Mouse (Mus musculus): ENCODE data around the gene Cib1. TPM values are rescaled to one million over a fixed set of nuclear protein-coding genes. Genes with fewer than 3 reads are reported as not detected.
A peak's percentile ranks its signal among the peaks of the same experiment; 100 is the strongest.

Cib1 gene
- polyA plus RNA-seq, 1 experiment, result 344 TPM

DNA sequence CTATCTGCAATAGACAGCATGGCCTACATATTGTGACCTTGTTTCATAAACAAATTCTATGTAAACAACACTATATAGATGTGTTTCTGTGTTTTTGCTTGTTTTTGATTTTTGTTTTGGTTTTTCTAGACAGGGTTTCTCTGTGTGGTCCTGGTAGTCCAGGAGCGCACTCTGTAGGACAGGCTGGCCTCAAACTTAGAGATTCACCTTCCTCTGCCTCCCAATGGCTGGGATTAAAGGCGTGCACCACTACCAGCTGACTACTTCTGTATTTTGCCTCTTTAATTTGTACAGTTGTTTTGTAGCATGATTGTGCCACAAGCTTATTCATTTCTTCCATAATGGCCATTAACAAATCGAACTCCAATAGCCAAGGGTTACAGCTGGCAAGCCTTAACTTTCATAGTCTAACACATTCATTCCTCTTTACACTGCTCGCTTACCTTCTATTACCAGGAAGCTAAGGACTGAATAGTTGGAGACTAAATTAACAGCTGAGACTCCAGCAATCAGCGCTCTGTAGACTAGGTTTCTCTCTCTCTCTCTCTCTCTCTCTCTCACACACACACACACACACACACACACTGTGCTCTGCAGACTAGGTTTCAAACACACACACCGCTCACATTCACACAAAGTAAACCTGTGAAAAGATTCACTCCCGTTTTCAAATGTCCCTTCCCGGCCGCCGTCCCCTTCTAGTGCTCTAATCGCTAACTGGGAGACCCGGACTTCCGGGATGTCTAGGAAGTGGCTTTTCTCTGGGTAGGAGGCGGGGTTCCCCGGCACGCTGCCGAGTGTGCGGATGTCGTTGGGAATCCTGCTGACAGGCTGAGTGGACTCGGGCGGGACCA, 36.5 kb upstream of the Cib1 start, which contains the start of gene Vps33b:
TSS of gene Vps33b (plus strand) at position 753 of the 854 bp plus-strand sequence.
- Histone ChIP-seq H3K27ac (ENCODE audit: insufficient read depth, low read depth, low read length) (peak within 1 kb of the TSS; percentile 92), H3K36me3 (ENCODE audit: control insufficient read depth, insufficient read depth, low read length) (no peaks in the 10 kb centered on the region), H3K27me3 (replicated peaks; ENCODE audit: control insufficient read depth, insufficient read depth, low read length) (no peaks in the 10 kb centered on the region), H3K4me1 (ENCODE audit: control insufficient read depth, insufficient read depth, low read length) (peaks cover 6% of the 10 kb centered on the region), H3K4me3 (ENCODE audit: insufficient read depth, low read depth, low read length) (peak within 1 kb of the TSS; percentile 99)
- 4% methylated on average over 21 of the region's 21 CpGs for WGBS
- DNase-seq, result peak; percentile 99
- TF ChIP-seq POLR2A (IDR thresholded peaks at IDR 0.05; ENCODE audit: low read depth, low read length), result no peak
- no peak for TF ChIP-seq CTCF (conservative IDR thresholded peaks at IDR 0.05; ENCODE audit: insufficient read depth, insufficient read length, low read depth, low read length)

DNA sequence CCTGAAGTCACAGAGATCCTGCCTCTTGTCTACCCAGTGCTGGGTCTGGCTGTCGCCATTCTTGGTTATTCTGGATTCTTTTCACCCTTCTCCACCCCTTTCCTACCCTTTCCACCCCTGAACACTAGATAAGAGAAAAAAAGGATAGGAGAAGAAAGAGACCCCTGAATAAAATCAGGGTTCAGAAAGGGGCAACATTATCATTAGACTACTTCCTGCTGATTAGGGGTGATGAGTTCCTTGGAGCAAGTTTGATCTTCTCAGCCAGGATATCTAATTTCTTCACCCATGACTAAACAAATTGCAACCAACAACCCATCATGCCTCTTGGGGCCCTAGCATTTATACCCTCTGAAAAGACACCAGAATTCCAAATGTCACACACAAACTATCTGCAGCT, 35.2 kb upstream of the Cib1 start:
- 91% methylated on average over 1 of the region's 1 CpGs for WGBS

DNA sequence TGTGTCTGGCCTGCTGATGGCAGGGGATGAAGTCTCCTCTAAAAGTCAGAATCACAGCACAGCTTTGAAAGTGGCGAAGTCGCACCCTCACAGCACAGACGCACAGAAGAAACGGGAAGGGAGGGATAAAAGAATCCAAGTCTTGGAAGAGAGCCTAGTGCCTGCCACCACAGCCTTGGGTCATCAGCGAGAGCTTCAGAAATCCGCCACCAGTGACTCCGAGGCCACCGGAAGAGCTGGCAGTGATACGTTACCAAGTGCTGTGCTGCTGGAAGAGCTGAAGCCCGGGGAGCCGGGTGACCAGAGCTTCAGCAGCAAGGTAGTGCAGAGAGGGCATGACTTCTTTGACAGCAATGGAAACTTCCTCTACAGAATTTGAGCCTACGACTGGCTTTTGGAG, 32.0 kb upstream of the Cib1 start:
- Histone ChIP-seq H3K27me3 (replicated peaks; ENCODE audit: control insufficient read depth, insufficient read depth, low read length) (no peaks in the 10 kb centered on the region), H3K4me3 (ENCODE audit: insufficient read depth, low read depth, low read length) (no peak overlapping the region), H3K4me1 (ENCODE audit: control insufficient read depth, insufficient read depth, low read length) (peaks cover 9% of the 10 kb centered on the region), H3K36me3 (ENCODE audit: control insufficient read depth, insufficient read depth, low read length) (no peaks in the 10 kb centered on the region), H3K27ac (ENCODE audit: insufficient read depth, low read depth, low read length) (no peak overlapping the region)
- 86% methylated on average over 12 of the region's 12 CpGs for whole genome bisulfite sequencing
- no peak for TF ChIP-seq CTCF (conservative IDR thresholded peaks at IDR 0.05; ENCODE audit: insufficient read depth, insufficient read length, low read depth, low read length)
- TF ChIP-seq POLR2A (IDR thresholded peaks at IDR 0.05; ENCODE audit: low read depth, low read length), result no peak
- no peak for DNase-seq

More for the DNA sequence above, 35.2 kb upstream of the Cib1 start:
- Histone ChIP-seq H3K4me1 (ENCODE audit: control insufficient read depth, insufficient read depth, low read length) (peaks cover 6% of the 10 kb centered on the region), H3K27ac (ENCODE audit: insufficient read depth, low read depth, low read length) (no peak overlapping the region), H3K4me3 (ENCODE audit: insufficient read depth, low read depth, low read length) (no peak overlapping the region), H3K36me3 (ENCODE audit: control insufficient read depth, insufficient read depth, low read length) (no peaks in the 10 kb centered on the region), H3K27me3 (replicated peaks; ENCODE audit: control insufficient read depth, insufficient read depth, low read length) (no peaks in the 10 kb centered on the region)
- no peak for DNase-seq
- no peak for TF ChIP-seq CTCF (conservative IDR thresholded peaks at IDR 0.05; ENCODE audit: insufficient read depth, insufficient read length, low read depth, low read length)
- TF ChIP-seq POLR2A (IDR thresholded peaks at IDR 0.05; ENCODE audit: low read depth, low read length), result no peak

DNA sequence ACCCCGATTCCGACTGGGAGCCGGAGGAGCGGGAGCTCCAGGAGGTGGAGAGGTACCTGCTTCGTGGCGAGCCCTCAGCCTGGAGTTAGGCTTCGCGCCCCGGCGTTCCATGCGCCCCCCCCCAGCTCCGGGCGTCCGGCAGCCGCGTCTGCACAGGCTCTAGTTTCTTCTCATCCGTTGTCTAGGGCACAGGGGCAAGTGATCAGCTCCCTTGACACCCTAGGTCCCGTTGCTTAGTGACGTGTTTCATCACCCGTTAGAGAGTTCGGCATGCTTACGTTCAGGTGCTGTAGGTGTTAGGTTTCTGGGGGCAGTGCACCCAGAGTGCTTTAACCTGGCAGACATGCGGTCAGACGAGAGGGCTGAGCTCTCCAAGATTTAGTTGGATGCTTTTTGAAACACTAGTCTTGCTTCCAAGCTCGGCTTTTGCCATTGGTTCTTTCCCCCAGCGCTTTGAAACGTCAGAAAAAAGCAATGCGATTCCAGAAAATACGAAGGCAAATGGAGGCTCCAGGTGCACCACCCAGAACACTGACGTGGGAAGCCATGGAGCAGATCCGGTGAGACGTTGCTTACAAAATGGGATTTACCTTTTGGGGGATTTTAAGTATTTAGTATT, 28.9 kb upstream of the Cib1 start:
- Histone ChIP-seq H3K36me3 (ENCODE audit: control insufficient read depth, insufficient read depth, low read length) (no peaks in the 10 kb centered on the region), H3K4me3 (ENCODE audit: insufficient read depth, low read depth, low read length) (peak overlapping the region; percentile 94), H3K4me1 (ENCODE audit: control insufficient read depth, insufficient read depth, low read length) (peaks cover 7% of the 10 kb centered on the region; the same call in 1 of the 2 replicates), H3K27ac (ENCODE audit: insufficient read depth, low read depth, low read length) (peak overlapping the region; percentile 52), H3K27me3 (replicated peaks; ENCODE audit: control insufficient read depth, insufficient read depth, low read length) (no peaks in the 10 kb centered on the region)
- no peak for TF ChIP-seq POLR2A (IDR thresholded peaks at IDR 0.05; ENCODE audit: low read depth, low read length)
- TF ChIP-seq CTCF (conservative IDR thresholded peaks at IDR 0.05; ENCODE audit: insufficient read depth, insufficient read length, low read depth, low read length), result no peak
- no peak for DNase-seq
- WGBS, result under 1% methylated on average over 32 of the region's 32 CpGs

DNA sequence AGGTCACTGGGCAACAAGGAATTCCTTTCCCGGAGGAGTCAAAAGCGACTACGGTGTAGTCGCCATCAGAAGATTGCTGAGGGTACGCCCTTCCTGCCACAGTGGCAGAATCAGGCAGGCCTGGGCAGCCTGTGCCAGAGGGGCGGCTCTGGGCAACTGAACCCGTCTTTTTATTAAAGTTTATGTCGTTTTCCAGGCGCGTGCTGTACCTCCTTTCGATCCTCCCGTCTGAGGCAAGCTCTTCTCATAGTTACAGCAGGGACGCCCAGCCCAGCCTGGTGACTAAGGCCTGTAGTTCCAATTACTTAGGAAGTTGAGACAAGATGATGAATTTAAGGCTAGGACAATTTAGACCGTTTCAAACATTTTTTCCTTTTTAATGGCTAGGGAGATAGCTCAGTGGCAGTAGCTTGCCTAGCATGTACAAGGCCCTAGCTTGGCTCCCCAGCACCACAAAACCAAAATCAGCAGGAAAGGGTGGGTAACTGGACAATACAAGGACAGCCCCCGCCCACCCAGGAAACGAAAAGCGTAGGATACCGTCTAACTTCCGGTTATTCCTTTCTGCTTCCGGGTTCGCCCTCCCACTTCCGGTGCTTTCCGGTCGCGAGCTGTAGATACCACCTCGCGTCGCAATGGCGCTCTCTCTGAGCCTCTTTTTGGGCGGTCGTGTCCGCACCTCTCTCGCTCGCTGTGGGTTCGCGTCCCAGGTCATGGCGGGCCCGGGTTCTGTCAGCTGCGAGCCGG, 28.2 kb upstream of the Cib1 start, which contains the start of gene Ngrn:
TSS of gene Ngrn (plus strand) at position 591 of the 747 bp plus-strand sequence.
- H3K27ac ChIP-seq (ENCODE audit: insufficient read depth, low read depth, low read length), result peak within 1 kb of the TSS; percentile 65
- no peaks in the 10 kb centered on the region for H3K27me3 ChIP-seq (replicated peaks; ENCODE audit: control insufficient read depth, insufficient read depth, low read length)
- H3K36me3 ChIP-seq (ENCODE audit: control insufficient read depth, insufficient read depth, low read length), result no peaks in the 10 kb centered on the region
- peak; percentile 94 for DNase-seq
- peak within 1 kb of the TSS; percentile 94 for H3K4me3 ChIP-seq (ENCODE audit: insufficient read depth, low read depth, low read length)
- TF ChIP-seq CTCF (conservative IDR thresholded peaks at IDR 0.05; ENCODE audit: insufficient read depth, insufficient read length, low read depth, low read length), result no peak
- TF ChIP-seq POLR2A (IDR thresholded peaks at IDR 0.05; ENCODE audit: low read depth, low read length), result peak; percentile 79
- peaks cover 7% of the 10 kb centered on the region; the same call in 1 of the 2 replicates for H3K4me1 ChIP-seq (ENCODE audit: control insufficient read depth, insufficient read depth, low read length)
- 26% methylated on average over 40 of the region's 40 CpGs for WGBS

DNA sequence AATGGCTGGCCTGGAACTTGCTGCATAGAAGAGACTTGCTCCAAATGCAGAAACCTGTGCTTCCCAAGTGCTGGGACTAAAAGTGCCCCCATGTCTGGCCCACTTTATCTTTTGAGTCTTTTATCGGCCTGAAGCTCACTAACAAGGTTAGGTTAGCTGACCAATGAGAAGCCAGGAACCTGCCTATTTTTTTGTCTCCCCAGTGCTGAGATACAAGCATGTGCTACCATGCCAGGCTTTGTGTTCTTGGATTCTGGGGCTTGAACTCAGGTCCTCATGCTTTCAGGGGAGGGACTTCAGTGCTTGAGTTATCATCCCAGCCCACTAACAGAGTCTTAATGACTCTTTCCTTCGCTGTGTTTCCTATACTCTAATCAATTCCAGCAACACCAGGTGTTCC, 25.1 kb upstream of the Cib1 start:
- H3K27ac ChIP-seq (ENCODE audit: insufficient read depth, low read depth, low read length), result no peak overlapping the region
- no peak for DNase-seq
- H3K27me3 ChIP-seq (replicated peaks; ENCODE audit: control insufficient read depth, insufficient read depth, low read length), result no peaks in the 10 kb centered on the region
- WGBS, result 65% methylated on average over 2 of the region's 2 CpGs
- H3K36me3 ChIP-seq (ENCODE audit: control insufficient read depth, insufficient read depth, low read length), result no peaks in the 10 kb centered on the region
- TF ChIP-seq CTCF (conservative IDR thresholded peaks at IDR 0.05; ENCODE audit: insufficient read depth, insufficient read length, low read depth, low read length) (no peak), POLR2A (IDR thresholded peaks at IDR 0.05; ENCODE audit: low read depth, low read length) (no peak)
- H3K4me3 ChIP-seq (ENCODE audit: insufficient read depth, low read depth, low read length), result no peak overlapping the region
- H3K4me1 ChIP-seq (ENCODE audit: control insufficient read depth, insufficient read depth, low read length), result peaks cover 7% of the 10 kb centered on the region; the same call in 1 of the 2 replicates

Measured in kidney, adult 2 months (tissue).